Mouse (Mus musculus) lung, adult 2 months (tissue): Measurements from ENCODE around the gene Cat. TPM values are rescaled to one million over a fixed set of nuclear protein-coding genes. Genes with fewer than 3 reads are reported as not detected.

Experiments
- DNase-seq: peaks from one replicate; pipeline ENCODE4 v3.0.0; 2022
- H3K4me1 ChIP-seq: fragments of 200-500 bp; 2 replicates; pipeline ENCODE4 v1.6.1; 2011; ENCODE audit warnings: low read length; ENCODE audit not compliant: control insufficient read depth, insufficient read depth
- H3K4me3 ChIP-seq: fragments of 200-500 bp; replicated peaks from 2 replicates; pipeline ENCODE3; 2011; ENCODE audit warnings: low read depth, mild to moderate bottlenecking, control low read depth, low read length; ENCODE audit errors: extremely low read depth
- CTCF ChIP-seq: fragments of 200-500 bp; IDR thresholded peaks from 2 replicates; pipeline ENCODE4 v1.5.1; 2011; ENCODE audit warnings: mild to moderate bottlenecking, low read length, control low read depth; ENCODE audit not compliant: insufficient read depth
- POLR2A ChIP-seq: fragments of 200-500 bp; IDR thresholded peaks from 2 replicates; pipeline ENCODE4 v1.6.1; 2011; ENCODE audit warnings: low read depth, mild to moderate bottlenecking, control low read depth, low read length, borderline replicate concordance; ENCODE audit errors: extremely low read depth
- WGBS: fragments of 180-500 bp; shearing (Covaris S2); methylation state at CpG from one replicate; pipeline ENCODE4 v1.1.7; 2018; 5-methylcytosine and 5-hydroxymethylcytosine counted together
- polyA plus RNA-seq: library from polyadenylated mRNA; depleted of rRNA; stranded (reverse); fragments of >200 nt; gene quantifications from 2 replicates; pipeline ENCODE4 v1.2.3, GENCODE M21; 2012

Cat gene
- polyA plus RNA-seq, 1 experiment: 196 TPM

DNA sequence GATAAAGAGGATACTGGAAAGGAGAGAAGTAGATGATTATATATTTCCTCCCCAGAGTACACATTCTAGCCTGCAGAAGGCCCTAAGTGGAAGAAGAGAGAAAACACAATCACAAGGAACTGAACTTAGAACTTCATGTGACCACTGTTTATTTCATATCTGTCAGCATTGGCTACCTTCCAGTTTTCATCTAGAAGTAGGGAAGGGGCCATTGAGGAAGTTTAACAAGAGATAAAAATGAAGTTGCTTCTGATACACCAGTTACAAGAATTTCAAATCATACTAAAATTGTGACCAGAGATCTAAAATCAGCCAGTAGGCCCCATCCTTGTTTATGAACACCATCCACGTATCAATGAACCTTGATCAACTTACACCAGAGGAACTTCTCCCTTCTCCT lies 19.5 kb upstream of the Cat start:
- WGBS: 83% methylated on average over 1 of the region's 1 CpGs
- no peak overlapping the region for H3K4me3 ChIP-seq
- TF ChIP-seq POLR2A: no peak
- no peak for TF ChIP-seq CTCF
- no peak for DNase-seq
- H3K4me1 ChIP-seq: no peaks in the 10 kb centered on the region

DNA sequence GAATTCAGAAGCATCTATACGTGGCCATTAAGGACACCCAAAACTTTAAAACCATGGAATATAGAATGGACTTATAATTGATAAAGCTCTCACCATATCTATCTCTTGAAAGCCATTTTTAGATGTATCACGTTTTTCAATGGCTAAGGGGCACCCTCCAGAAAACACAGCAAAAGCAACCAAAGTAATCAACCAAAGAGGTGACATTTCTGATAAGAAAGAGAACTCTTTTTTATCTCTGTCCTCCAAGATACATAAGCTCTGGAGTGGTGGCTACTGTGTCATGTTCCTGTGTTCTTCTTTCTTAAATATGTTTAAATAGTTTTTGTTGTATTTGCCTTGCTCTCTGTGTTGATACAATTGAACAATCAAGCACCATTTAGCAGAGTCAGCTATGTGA lies 15.8 kb upstream of the Cat start:
- Histone ChIP-seq H3K4me3 (no peak overlapping the region), H3K4me1 (no peaks in the 10 kb centered on the region)
- WGBS: 56% methylated on average over 2 of the region's 2 CpGs
- no peak for DNase-seq
- TF ChIP-seq POLR2A (no peak), CTCF (no peak)

DNA sequence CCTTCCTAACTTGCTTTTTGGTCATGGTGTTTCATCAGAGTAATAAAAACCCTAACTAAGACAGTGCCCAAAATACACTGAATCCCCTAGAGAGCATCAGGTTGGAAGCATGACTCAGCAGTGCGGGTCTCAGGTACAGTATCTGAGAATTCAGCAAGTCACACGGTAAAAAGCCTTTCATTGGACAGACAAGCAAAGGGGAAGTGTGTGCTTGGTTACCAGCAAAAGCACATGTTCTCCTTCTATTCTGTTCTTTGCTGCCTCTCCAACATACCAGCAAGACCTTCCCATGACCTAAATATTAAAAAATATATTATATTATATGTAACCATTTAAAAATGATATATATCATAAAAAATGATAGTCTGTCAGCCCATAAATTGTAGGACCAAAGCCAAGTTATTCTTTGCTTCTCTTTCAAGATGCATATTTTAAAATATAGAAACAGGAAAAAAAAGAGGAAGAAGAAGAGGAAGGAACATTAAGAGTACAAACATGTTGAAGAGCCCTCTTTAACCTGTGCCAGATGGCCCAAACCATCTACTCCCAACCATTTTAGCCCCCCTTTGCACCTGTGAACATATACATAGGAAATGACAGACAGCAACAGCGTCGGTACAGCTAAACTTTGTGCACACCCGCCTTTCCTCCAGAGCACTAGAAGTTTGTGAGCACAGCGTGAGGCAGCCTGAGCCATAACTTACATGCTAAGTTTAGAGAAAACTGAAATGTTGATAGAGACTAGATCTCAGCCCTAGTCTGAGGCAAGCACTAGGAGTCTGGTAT lies 10.9 kb upstream of the Cat start:
- no peak overlapping the region for H3K4me3 ChIP-seq
- DNase-seq: no peak
- 51% methylated on average over 6 of the region's 6 CpGs for WGBS
- H3K4me1 ChIP-seq: no peaks in the 10 kb centered on the region
- TF ChIP-seq POLR2A (no peak), CTCF (no peak)

DNA sequence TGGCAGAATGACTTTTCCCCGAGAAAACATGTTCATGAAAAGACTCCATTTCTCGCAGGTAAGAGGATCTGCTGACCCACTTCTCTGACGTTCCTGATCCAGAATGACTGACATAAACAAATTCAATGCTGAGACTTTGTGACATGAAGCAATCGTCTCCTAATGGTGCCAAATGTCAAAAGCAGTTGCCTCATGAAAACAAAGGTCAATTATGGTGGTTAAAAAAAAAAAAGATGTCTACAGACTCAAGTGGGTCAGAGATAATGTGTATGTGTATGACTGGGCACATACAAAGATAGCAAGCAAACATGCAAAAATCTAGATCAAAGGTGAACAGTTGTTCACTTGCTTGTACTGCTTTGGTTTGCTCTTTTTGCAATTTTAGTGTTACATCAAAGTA lies 8.9 kb upstream of the Cat start:
- TF ChIP-seq CTCF (no peak), POLR2A (no peak)
- no peak for DNase-seq
- no peaks in the 10 kb centered on the region for H3K4me1 ChIP-seq
- 50% methylated on average over 4 of the region's 4 CpGs for WGBS
- no peak overlapping the region for H3K4me3 ChIP-seq

DNA sequence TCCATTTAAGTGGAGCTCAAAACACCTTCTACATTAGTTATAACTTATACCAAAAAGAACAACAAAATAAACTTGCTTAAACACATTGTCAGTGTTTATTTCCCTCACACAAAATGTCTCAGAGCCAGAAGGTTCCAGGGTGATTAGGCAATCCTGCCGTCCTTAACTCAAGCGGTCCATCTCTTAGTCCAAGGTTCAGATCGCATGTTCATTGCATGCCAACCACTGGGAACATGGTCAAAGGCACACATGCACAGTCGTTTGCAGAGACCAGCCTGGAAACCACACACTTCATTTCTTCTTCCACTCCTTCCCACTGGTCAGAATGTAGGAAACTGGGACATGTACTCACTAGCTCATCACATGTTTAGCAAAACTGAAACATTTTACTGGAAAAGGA lies 7.6 kb upstream of the Cat start:
- TF ChIP-seq POLR2A (no peak), CTCF (no peak)
- no peak for DNase-seq
- Histone ChIP-seq H3K4me1 (no peaks in the 10 kb centered on the region; the same call in 1 of the 2 replicates), H3K4me3 (no peak overlapping the region)
- 59% methylated on average over 4 of the region's 4 CpGs for WGBS

DNA sequence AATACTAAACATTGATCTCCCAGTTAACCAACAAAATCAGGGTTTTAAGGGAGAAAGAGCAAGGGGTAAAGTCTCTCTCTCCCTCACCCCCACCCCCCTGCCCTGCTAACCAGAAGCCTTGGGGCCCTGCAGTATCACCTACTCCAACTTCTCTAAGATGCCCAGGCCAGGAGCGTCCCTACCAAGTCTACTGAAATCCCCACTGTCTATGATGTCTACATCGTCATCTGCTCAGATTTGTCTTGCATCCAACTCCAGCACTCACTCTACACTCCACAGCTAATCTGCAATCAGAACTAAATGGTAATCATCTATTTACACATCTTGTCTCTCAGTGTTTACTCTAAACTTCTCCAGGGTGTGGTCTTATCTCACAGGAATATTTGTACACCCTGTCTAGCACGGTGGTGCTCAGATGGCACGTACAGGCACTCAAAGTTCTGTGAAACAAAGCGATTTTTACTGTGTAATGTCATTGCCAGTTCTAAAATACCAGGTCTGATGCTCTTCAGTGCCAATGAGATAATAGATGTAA lies 907 bp downstream of the Cat start:
- Histone ChIP-seq H3K4me1 (peaks cover 11% of the 10 kb centered on the region), H3K4me3 (peak overlapping the region; percentile 85)
- WGBS: 10% methylated on average over 5 of the region's 5 CpGs
- TF ChIP-seq POLR2A (no peak), CTCF (no peak)
- no peak for DNase-seq

DNA sequence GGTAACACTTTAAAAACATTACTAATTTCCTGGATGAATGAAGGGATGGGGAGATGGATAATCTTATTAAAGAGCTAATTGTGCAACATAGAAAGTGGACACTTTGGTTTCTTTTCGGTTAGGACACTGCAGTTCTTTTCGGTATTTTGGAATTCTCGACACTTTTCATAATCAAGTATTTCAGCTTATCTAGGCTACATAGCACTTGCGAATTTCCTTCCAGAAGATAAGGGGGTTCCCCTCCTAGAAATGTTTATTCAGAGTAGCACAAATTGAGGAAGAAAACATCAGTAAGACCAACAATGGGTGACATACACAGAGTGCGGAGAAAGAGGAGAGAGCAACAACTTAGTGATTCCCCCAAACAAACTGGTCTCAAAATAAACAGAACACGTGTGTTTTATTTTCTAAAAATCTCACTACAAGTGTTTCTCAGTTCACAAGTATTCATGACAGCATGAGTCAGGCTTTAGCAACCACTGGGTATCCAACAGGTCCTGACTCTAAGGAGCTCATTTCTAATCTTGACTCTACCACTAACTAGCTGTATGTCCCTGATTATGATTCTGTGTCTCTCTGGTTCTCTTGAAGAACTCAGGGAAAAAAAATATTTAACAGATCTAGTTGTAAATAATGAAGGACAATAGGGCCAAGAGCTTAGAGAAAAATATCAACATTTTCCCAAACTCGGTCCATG lies 1.5 kb downstream of the Cat start:
- Histone ChIP-seq H3K4me3 (peak overlapping the region; percentile 10), H3K4me1 (peaks cover 11% of the 10 kb centered on the region)
- TF ChIP-seq POLR2A: no peak
- no peak for TF ChIP-seq CTCF
- 22% methylated on average over 7 of the region's 7 CpGs for WGBS
- no peak for DNase-seq

DNA sequence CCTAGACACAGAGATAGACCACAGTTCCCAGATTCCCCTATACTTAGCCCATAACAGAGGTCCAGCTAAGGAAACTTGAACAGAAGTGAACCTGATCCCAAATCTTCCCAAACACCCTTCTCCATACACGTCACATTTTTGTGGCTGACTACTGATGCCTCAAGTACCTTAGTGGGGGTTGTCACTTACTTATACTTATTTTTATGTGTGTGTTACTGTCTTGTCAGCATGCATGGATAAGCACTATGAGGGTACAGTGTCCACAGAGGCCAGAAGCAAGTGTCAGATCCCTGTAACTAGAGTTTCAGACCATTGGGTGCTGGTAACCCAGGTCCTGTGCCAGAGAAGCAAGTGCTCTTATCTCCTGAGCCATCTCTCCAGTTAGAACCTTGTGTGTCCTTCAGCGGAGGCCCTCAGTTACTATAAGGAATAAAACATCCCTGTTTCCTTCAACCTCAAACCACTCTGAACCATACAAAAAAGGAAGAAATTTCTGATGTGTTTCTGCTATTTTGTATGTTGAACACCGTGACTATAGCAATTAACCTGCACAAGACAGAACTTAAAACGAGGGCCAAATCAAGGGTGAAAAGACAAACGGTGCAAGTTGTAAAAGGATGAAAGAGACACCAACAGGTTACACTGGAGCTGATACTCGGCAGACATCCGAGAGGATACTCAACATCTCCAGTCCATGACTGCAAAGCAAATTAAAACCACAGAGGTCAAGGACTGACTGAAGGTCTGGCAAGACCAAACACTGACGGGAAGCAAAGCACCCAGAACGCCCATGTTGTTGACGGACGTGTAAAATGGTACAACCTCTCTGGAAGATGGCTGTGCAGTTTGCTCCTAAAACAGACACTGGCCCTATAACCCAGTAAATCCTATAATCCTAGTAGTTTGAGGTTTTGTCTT lies 3.4 kb downstream of the Cat start:
- TF ChIP-seq POLR2A (no peak), CTCF (no peak)
- DNase-seq: no peak
- no peak overlapping the region for H3K4me3 ChIP-seq
- WGBS: 71% methylated on average over 11 of the region's 11 CpGs
- H3K4me1 ChIP-seq: peaks cover 11% of the 10 kb centered on the region

DNA sequence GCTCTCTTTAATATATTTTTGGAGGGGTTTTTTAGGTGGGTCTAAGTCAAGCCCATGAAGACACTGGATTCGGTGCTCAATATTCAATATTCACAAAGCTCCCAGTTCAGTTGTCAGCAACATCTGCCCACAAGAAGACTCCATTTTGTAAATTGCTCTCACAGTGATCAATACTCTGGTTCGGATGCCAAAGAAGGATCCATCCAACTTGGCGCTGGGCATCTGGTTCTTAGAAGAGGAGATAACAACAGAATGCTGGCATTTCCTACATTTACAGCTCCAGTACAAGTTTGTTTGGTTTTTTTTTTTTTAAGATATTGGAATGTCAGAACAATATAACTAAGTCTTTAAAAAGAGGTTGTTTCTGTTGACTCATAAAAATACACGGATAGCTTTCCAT lies 4.1 kb downstream of the Cat start:
- TF ChIP-seq CTCF (no peak), POLR2A (no peak)
- Histone ChIP-seq H3K4me1 (peaks cover 11% of the 10 kb centered on the region), H3K4me3 (no peak overlapping the region)
- WGBS: 79% methylated on average over 4 of the region's 4 CpGs
- no peak for DNase-seq
